Mouse (Mus musculus) macrophage (primary cell): Measurements from ENCODE around the gene Csrnp2. TPM values are rescaled to one million over a fixed set of nuclear protein-coding genes. Genes with fewer than 3 reads are reported as not detected.
A peak's percentile ranks its signal among the peaks of the same experiment; 100 is the strongest.
"Not testable (repeated sequence)": the region's sequence is repeated elsewhere in the genome, so short reads cannot be mapped to it uniquely, and the experiment has no call there.

Experiments
- H3K27ac ChIP-seq: fragments of 350-480 bp; formaldehyde crosslinking; 2 replicates; pipeline ENCODE4 v1.9.0; 2021
- H3K36me3 ChIP-seq: fragments of 350-480 bp; formaldehyde crosslinking; 2 replicates; pipeline ENCODE4 v1.9.0; 2021; ENCODE audit errors: inconsistent target
- H3K4me3 ChIP-seq: fragments of 350-480 bp; formaldehyde crosslinking; 2 replicates; pipeline ENCODE4 v1.9.0; 2021; ENCODE audit errors: inconsistent target
- H3K79me2 ChIP-seq: fragments of 350-480 bp; formaldehyde crosslinking; 2 replicates; pipeline ENCODE4 v1.9.0; 2021; ENCODE audit errors: inconsistent target
- WGBS: methylation state at CpG from one replicate; pipeline ENCODE4 v1.1.7; 2026; ENCODE audit warnings: inconsistent platforms; ENCODE audit not compliant: missing documents; 5-methylcytosine and 5-hydroxymethylcytosine counted together
- polyA plus RNA-seq: library from polyadenylated mRNA; stranded (reverse); fragments of 250-400 nt; gene quantifications from 3 replicates; pipeline ENCODE4 v1.2.4, GENCODE M21; 2018; ENCODE audit warnings: inconsistent platforms
- total RNA-seq, 78 experiments: library from RNA; depleted of rRNA; stranded (reverse); fragments of 250-400 nt; gene quantifications; 1 replicate in 9 of 78; 2 replicates in 24 of 78; 3 replicates in 43 of 78; 4 replicates in 2 of 78; pipeline ENCODE4 v1.2.4; 2018; ENCODE audit warnings: inconsistent platforms in 56 of 78

The Csrnp2 gene
- 1 to 10 TPM in 17 of 26 experiments, under 1 TPM in 9; 0.41 to 6.4 (median 1.7) TPM for total RNA-seq (2018; cell fraction: chromatin; rRNA removed)
- total RNA-seq (2018; cell fraction: cytosol; rRNA removed) = 1 to 10 TPM in 22 of 26 experiments, under 1 TPM in 4; 0.61 to 4.1 (median 2.3) TPM
- total RNA-seq (2018; cell fraction: nucleus; rRNA removed) = 1 to 10 TPM in 22 of 26 experiments, under 1 TPM in 4; 0.77 to 6.2 (median 1.9) TPM
- 1.7 to 2.1 TPM (median 1.8 TPM) in 3 replicates for polyA plus RNA-seq

GRCm38 (mm10) chr15:100495102-100495501 lies at the start of gene Csrnp2:
Gene Csrnp2, minus strand, starts transcription at chr15:100495488.
- Histone ChIP-seq H3K27ac (no peak within 1 kb of the TSS), H3K36me3 (no peaks in the 10 kb centered on the region), H3K79me2 (no peaks in the 10 kb centered on the region), H3K4me3 (peak within 1 kb of the TSS; percentile 29)
- WGBS = under 1% methylated on average over 33 of the region's 40 CpGs

GRCm38 (mm10) chr15:100543651-100544030 lies 48.4 kb upstream of the Csrnp2 start:
- H3K36me3 ChIP-seq, H3K27ac ChIP-seq, H3K4me3 ChIP-seq, H3K79me2 ChIP-seq: not testable (repeated sequence)
- WGBS = 86% methylated on average over 4 of the region's 14 CpGs

DNA sequence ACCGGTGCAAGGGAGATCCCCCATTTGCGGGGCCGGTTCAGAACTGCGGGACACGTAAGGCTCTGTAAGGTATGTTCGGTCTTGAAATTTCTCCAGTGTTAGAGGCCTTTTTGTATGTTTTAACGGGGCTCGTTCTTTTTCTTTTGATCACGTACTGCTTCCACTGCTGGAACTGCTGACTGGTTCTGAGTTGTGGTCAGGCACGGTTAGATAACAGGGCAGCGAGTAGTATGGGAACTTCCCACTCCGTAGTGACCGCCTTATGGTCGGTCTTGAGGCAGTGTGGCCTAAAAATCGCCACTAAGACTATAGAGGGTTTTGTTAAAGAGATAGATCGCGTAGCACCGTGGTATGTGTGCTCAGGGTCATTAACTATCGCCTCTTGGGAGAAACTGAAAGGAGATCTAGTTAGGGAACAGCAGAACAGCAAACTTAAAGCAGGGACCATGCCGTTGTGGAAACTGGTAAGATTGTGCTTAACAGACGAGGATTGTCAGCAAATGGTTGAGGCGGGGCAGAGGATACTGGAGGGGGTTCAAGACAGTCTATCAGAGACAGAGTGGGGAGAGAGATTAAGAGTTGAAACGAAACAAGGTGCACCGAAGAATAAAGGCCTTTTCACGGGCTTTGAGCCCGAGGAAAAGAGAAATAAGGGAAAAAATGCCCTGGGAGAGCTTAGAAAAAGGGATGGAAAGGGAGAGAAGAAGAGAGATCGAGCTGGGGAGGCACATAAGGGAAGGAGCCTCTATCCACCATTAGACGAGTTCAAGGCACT lies 47.8 kb upstream of the Csrnp2 start:
- WGBS = 93% methylated on average over 20 of the region's 28 CpGs
- not testable (repeated sequence) for H3K79me2 ChIP-seq, H3K27ac ChIP-seq, H3K4me3 ChIP-seq, H3K36me3 ChIP-seq

GRCm38 (mm10) chr15:100541426-100541825 lies 46.1 kb upstream of the Csrnp2 start:
- 74% methylated on average over 4 of the region's 4 CpGs for WGBS
- H3K27ac ChIP-seq = no peak overlapping the region
- H3K4me3 ChIP-seq = no peak overlapping the region
- H3K36me3 ChIP-seq = no peaks in the 10 kb centered on the region
- no peaks in the 10 kb centered on the region for H3K79me2 ChIP-seq

DNA sequence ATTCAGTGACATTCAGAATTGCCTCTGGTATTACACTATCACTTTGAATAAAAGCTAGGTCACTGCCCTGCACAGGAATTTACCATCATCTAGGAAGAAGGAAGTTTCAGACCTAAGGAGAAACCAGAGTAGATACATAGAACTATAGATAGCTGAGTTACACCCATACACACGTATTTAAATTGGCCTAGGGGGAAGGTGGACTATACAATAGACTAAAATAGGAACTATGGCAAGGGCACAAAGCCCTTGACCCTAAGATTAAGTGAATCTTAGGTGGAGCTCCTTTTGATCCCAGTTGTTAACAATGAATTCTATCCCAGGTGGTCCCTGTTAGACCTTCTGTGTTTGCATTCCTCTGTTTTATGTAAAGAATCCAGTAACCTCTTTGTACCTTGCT lies 45.7 kb upstream of the Csrnp2 start:
- H3K27ac ChIP-seq, H3K36me3 ChIP-seq, H3K79me2 ChIP-seq, H3K4me3 ChIP-seq: not testable (repeated sequence)
- 47% methylated on average over 1 of the region's 1 CpGs for WGBS

DNA sequence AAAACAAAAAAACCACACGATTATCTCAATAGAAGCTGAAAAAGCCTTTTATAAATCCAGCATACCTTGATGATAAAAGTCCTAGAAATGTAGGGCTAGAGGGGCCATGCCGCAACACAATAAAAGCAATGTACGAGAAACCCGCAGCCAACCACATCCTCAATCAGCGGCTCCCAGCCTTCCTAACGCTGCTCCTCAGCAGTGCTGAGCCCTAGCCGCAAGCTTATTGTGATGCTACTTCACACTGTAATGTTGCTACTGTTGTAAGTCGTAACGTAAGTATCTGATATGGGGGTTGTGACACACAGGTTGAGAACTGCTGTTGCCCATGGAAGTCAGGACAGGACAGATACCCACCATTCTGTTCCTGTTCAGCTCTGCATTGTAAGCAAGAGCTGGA lies 44.1 kb upstream of the Csrnp2 start:
- WGBS = 92% methylated on average over 9 of the region's 9 CpGs
- Histone ChIP-seq H3K36me3 (no peaks in the 10 kb centered on the region), H3K79me2 (no peaks in the 10 kb centered on the region), H3K27ac (no peak overlapping the region), H3K4me3 (no peak overlapping the region)

DNA sequence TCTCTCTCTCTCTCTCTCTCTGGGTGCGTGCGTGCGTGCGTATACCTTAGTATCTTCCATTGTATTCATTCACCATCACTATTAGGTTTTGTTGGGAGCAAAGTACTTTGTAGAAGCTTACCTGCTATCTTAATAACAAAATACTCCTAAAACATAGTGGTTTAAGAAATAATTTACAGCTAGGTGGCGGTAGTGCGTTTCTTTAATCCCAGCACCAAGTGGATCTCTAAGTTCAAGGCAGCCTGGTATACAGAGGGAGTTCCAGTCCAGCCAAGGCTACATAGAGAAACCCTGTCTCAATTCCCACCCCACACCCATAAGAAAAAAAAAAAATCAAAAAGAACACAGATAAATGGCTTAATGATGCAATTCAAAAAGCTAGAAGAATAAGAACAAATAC lies 42.6 kb upstream of the Csrnp2 start:
- 81% methylated on average over 6 of the region's 6 CpGs for WGBS
- H3K4me3 ChIP-seq = no peak overlapping the region
- no peaks in the 10 kb centered on the region for H3K36me3 ChIP-seq
- H3K27ac ChIP-seq = no peak overlapping the region
- H3K79me2 ChIP-seq = no peaks in the 10 kb centered on the region

DNA sequence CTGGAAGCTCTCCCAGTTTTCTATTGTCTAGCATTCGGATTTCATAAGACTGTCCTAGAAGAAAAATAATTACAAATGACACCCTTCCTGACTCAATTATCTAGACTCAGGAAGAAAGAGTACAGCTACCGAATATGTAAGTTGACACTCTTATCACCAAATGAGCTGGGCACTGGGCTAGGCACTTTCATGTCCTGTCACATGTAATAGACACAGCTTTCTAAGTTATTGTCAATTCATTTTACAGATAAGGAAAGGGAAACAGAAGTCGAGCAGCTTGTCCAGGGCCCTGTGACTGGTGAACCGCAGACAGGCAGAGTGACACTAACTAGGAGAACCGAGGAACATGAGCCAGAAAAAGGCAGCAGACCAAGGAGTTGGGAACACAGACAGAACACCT lies 32.6 kb upstream of the Csrnp2 start:
- H3K4me3 ChIP-seq = no peak overlapping the region

GRCm38 (mm10) chr15:100525405-100525804 lies 30.1 kb upstream of the Csrnp2 start:
- no peak overlapping the region for H3K4me3 ChIP-seq
- H3K79me2 ChIP-seq = no peaks in the 10 kb centered on the region
- WGBS = 89% methylated on average over 13 of the region's 14 CpGs
- no peak overlapping the region for H3K27ac ChIP-seq
- no peaks in the 10 kb centered on the region for H3K36me3 ChIP-seq

More for the DNA sequence above, 32.6 kb upstream of the Csrnp2 start:
- Histone ChIP-seq H3K36me3 (no peaks in the 10 kb centered on the region), H3K27ac (no peak overlapping the region), H3K79me2 (no peaks in the 10 kb centered on the region)
- WGBS = 91% methylated on average over 5 of the region's 5 CpGs

- peaks cover 7% of the 10 kb centered on the region; the same call in 1 of the 2 replicates for H3K36me3 ChIP-seq
- H3K27ac ChIP-seq = no peak overlapping the region
- H3K79me2 ChIP-seq = no peaks in the 10 kb centered on the region
- 90% methylated on average over 13 of the region's 14 CpGs for WGBS
- H3K4me3 ChIP-seq = no peak overlapping the region
Measured at GRCm38 (mm10) chr15:100520306-100520705, 25.0 kb upstream of the Csrnp2 start.

GRCm38 (mm10) chr15:100515121-100515520 lies 19.8 kb upstream of the Csrnp2 start:
- 91% methylated on average over 2 of the region's 2 CpGs for WGBS
- no peak overlapping the region for H3K27ac ChIP-seq
- H3K79me2 ChIP-seq = no peaks in the 10 kb centered on the region
- H3K4me3 ChIP-seq = no peak overlapping the region
- peaks cover 25% of the 10 kb centered on the region; the same call in 1 of the 2 replicates for H3K36me3 ChIP-seq

- WGBS = 100% methylated on average over 4 of the region's 4 CpGs
- Histone ChIP-seq H3K36me3 (peaks cover 23% of the 10 kb centered on the region; the same call in 1 of the 2 replicates), H3K27ac (no peak overlapping the region), H3K4me3 (no peak overlapping the region), H3K79me2 (no peaks in the 10 kb centered on the region)
Measured at GRCm38 (mm10) chr15:100513387-100513786, 18.1 kb upstream of the Csrnp2 start.

GRCm38 (mm10) chr15:100510072-100510471 lies 14.8 kb upstream of the Csrnp2 start:
- H3K4me3 ChIP-seq = no peak overlapping the region
- H3K79me2 ChIP-seq = no peaks in the 10 kb centered on the region
- peaks cover 17% of the 10 kb centered on the region; the same call in 1 of the 2 replicates for H3K36me3 ChIP-seq
- 87% methylated on average over 11 of the region's 11 CpGs for WGBS
- no peak overlapping the region for H3K27ac ChIP-seq

DNA sequence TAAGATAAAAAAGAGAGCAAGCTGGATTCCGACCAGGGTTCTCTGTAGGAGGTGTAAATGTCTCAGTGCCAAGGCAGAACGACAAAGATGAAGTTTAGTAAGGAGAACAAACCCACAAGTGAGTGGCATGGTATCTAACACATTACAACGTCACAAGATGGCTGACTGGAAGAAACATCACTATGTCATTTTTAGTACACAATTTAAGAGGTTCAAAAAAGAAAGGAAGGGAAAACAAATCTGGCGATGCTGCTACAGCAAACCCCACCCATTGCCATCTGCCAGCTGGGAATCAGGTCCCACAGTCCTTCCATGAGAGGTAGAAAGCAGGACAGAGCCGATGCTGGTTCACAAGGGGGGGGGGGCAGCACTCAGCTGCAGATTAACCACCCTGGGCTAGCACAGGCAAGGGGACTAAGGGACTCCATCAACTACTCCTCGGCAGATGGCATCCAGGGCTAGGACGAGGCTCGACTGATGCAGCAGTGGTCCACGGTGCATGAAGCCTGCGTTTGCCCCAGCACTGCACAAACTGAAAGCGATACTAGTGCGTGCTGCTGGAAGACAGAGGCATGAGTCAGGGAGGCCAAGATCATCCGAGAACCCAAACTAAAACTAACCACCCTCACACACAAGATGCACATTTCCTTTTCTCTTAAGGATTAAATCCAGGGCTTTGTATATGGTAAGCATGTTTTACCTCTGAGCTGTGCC lies 13.3 kb upstream of the Csrnp2 start:
- no peaks in the 10 kb centered on the region for H3K79me2 ChIP-seq
- 96% methylated on average over 10 of the region's 13 CpGs for WGBS
- H3K4me3 ChIP-seq = no peak overlapping the region
- peaks cover 17% of the 10 kb centered on the region; the same call in 1 of the 2 replicates for H3K36me3 ChIP-seq
- H3K27ac ChIP-seq = no peak overlapping the region

DNA sequence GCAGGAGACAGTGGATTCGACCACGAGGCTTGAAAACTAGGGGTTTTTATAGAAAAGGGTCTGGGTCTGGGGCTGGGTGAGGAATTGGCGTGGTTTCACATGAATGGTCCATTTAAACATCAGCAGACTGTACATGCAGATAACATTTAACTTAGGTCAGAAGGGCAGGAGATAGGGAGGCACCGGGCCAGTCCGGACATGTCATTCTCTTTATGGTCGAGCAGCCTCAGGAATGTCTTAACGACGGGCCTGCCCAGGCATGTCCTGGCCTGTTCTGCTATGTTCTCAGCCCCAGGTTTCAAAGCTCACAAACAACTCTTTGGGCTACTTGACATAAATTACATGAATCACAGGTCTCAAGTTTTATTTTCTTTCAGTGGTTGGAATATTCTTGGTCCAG lies 4.2 kb upstream of the Csrnp2 start:
- WGBS = 85% methylated on average over 6 of the region's 8 CpGs
- not testable (repeated sequence) for H3K36me3 ChIP-seq, H3K4me3 ChIP-seq, H3K79me2 ChIP-seq, H3K27ac ChIP-seq
